Mouse (Mus musculus): ENCODE results near the gene Kif21a. TPM values are rescaled to one million over a fixed set of nuclear protein-coding genes. Genes with fewer than 3 reads are reported as not detected.

The Kif21a gene
- total RNA-seq, 2 experiments from 2014 or later: 67.8 to 68.5 TPM

- intact Hi-C loops (cut with DNase I): no loop called here
- no peak for DNase-seq (ENCODE audit: extremely low spot score in 1 of 2, low spot score in 2 of 2)
Measured at GRCm38 (mm10) chr15:90971914-90972767, 77.6 kb downstream of the Kif21a start.

GRCm38 (mm10) chr15:90963320-90963719, 86.4 kb downstream of the Kif21a start:
- DNase-seq (ENCODE audit: extremely low spot score in 1 of 2, low spot score in 2 of 2): no peak
- intact Hi-C loops (cut with DNase I): no loop called here

- intact Hi-C loops (cut with DNase I): no loop called here
- no peak for DNase-seq (ENCODE audit: extremely low spot score in 1 of 2, low spot score in 2 of 2)
Measured at GRCm38 (mm10) chr15:90962548-90962947, 87.2 kb downstream of the Kif21a start.

- no peak for DNase-seq (ENCODE audit: extremely low spot score in 1 of 2, low spot score in 2 of 2)
- intact Hi-C loops (cut with DNase I): no loop called here
Measured at GRCm38 (mm10) chr15:90960831-90961554, 88.8 kb downstream of the Kif21a start.

GRCm38 (mm10) chr15:90951383-90951782, 98.4 kb downstream of the Kif21a start:
- DNase-seq (ENCODE audit: extremely low spot score in 1 of 2, low spot score in 2 of 2): no peak

GRCm38 (mm10) chr15:90938469-90938868, 111.3 kb downstream of the Kif21a start:
- intact Hi-C loops (cut with DNase I): no loop called here
- no peak for DNase-seq (ENCODE audit: extremely low spot score in 1 of 2, low spot score in 2 of 2)

More at GRCm38 (mm10) chr15:90951383-90951782, 98.4 kb downstream of the Kif21a start:
- intact Hi-C loops (cut with DNase I): no loop called here

- DNase-seq (ENCODE audit: extremely low spot score in 1 of 2, low spot score in 2 of 2): no peak
Measured at GRCm38 (mm10) chr15:90935579-90935978, 114.2 kb downstream of the Kif21a start.

GRCm38 (mm10) chr15:90931451-90931850, 118.3 kb downstream of the Kif21a start:
- no peak for DNase-seq (ENCODE audit: extremely low spot score in 1 of 2, low spot score in 2 of 2)
- intact Hi-C loops (cut with DNase I): no loop called here

More at GRCm38 (mm10) chr15:90935579-90935978, 114.2 kb downstream of the Kif21a start:
- intact Hi-C loops (cut with DNase I): no loop called here

- DNase-seq (ENCODE audit: extremely low spot score in 1 of 2, low spot score in 2 of 2): peak in 1 of 2 experiments; percentile 48
- intact Hi-C loops (cut with DNase I): loop anchor here (2.0 kb wide), 1 partner anchor 692 kb away; no protein-coding TSS in a partner anchor
Measured at GRCm38 (mm10) chr15:90929043-90929442, 120.7 kb downstream of the Kif21a start.

- DNase-seq (ENCODE audit: extremely low spot score in 1 of 2, low spot score in 2 of 2): no peak
- intact Hi-C loops (cut with DNase I): no loop called here
Measured at GRCm38 (mm10) chr15:90896480-90896879, 153.3 kb downstream of the Kif21a start.

- no peak for DNase-seq (ENCODE audit: extremely low spot score in 1 of 2, low spot score in 2 of 2)
- intact Hi-C loops (cut with DNase I): no loop called here
Measured at GRCm38 (mm10) chr15:90887466-90887865, 162.3 kb downstream of the Kif21a start.

Other genes starting within 250 kb of the Kif21a start
- gene Abcd2, start 141.9 kb upstream of the Kif21a start, total RNA-seq (2021): 10 to 100 TPM; 25.0 to 27.5 TPM
- under 1 TPM; 0.24 to 0.30 TPM for gene CN725425, start 149.5 kb upstream of the Kif21a start, total RNA-seq (2021)

All from left cerebral cortex, postnatal 10 days (tissue).